Mouse (Mus musculus) intestine, embryonic 14.5 days (tissue): Measurements from ENCODE around the gene Gpr62. TPM values are rescaled to one million over a fixed set of nuclear protein-coding genes. Genes with fewer than 3 reads are reported as not detected.

Source experiments
- ATAC-seq: fragments of 200-750 bp; cut with Nextera tagmentation; replicated peaks from 2 replicates; pipeline ENCODE4 v1.8.0; 2017; ENCODE audit warnings: low read depth, moderate number of reproducible peaks, moderate TSS enrichment, moderate library complexity; ENCODE audit not compliant: low FRiP score, low TSS enrichment
- DNase-seq: peaks from one replicate; pipeline ENCODE4 v3.0.0-alpha.2; 2018; ENCODE audit warnings: low spot score
- H3K27ac ChIP-seq: fragments of 300-500 bp; sonication (generic); 2 replicates; pipeline ENCODE4 v1.5.1; 2014; ENCODE audit warnings: low read depth, mild to moderate bottlenecking, control low read depth
- H3K27me3 ChIP-seq: fragments of 300-500 bp; sonication (generic); replicated peaks from 2 replicates; pipeline ENCODE4 v1.6.1; 2014; ENCODE audit warnings: low read length, control low read depth; ENCODE audit not compliant: control insufficient read depth, insufficient read depth
- H3K36me3 ChIP-seq: fragments of 300-500 bp; sonication (generic); 2 replicates; pipeline ENCODE4 v1.6.1; 2014; ENCODE audit warnings: low read length, control low read depth; ENCODE audit not compliant: control insufficient read depth, insufficient read depth
- H3K4me1 ChIP-seq: fragments of 300-500 bp; sonication (generic); replicated peaks from 2 replicates; pipeline ENCODE4 v1.6.1; 2014; ENCODE audit warnings: low read length, control low read depth, mixed read lengths; ENCODE audit not compliant: control insufficient read depth, insufficient read depth
- H3K4me2 ChIP-seq: fragments of 300-500 bp; sonication (generic); 2 replicates; pipeline ENCODE4 v1.6.1; 2014; ENCODE audit warnings: low read length
- H3K4me3 ChIP-seq: fragments of 300-500 bp; sonication (generic); 2 replicates; pipeline ENCODE4 v1.5.1; 2014; ENCODE audit warnings: low read depth, low read length, control low read depth, mixed read lengths
- H3K9ac ChIP-seq: fragments of 300-500 bp; sonication (generic); 2 replicates; pipeline ENCODE4 v1.6.1; 2014; ENCODE audit warnings: mild to moderate bottlenecking, low read length
- H3K9me3 ChIP-seq: fragments of 300-500 bp; sonication (generic); 2 replicates; pipeline ENCODE4 v1.6.1; 2016; ENCODE audit warnings: low read length, control low read depth; ENCODE audit not compliant: control insufficient read depth
- WGBS: fragments of 180-500 bp; shearing (Covaris S2); extraction: QIAGEN DNeasy Blood & Tissue Kit; methylation state at CpG from one replicate; pipeline ENCODE4 v1.1.7; 2014; 5-methylcytosine and 5-hydroxymethylcytosine counted together
- polyA plus RNA-seq: library from polyadenylated mRNA; unstranded; fragments of >200 nt; fragmentation: Nextera tagmentation; extraction: Ambion mirVana; gene quantifications from 2 replicates; pipeline ENCODE4 v1.2.1, GENCODE M21; 2014

Gene Gpr62
- polyA plus RNA-seq: 0.08 and 0.41 TPM in 2 replicates

DNA sequence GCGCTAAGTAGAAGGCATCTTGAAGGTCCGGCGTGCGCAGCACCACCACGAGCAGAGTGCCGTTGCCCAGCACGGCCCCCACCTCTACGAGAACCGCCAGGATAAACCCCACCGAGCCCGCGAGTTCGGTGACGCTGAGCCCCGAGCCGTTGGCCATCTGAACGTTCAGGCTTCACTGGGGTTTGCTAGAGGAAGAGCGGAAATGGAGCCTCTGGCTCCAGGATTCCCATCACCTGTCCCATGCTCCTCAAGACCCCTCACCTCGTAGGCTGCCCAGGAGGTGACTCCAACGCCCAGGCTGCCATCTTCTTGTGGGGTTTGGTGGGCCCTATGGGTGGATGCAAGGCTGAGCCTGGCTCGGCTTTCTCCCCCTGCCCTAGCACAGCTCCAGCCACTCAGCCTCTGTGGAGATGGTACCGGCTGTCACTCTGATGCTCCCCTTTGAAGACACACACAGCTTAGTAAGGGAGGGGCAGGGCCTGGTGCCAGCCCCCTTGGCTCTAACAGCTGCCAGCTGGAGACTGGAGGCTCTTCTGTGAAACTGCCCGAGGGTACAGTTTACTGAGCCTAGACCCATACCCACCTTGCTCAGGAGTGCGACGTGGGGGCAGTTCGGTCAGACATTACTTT lies at the start of gene Gpr62:
TSS of gene Gpr62 (minus strand) at position 368 of the 630 bp plus-strand sequence.
- WGBS: 35% methylated on average over 26 of the region's 26 CpGs
- peaks cover 3% of the 10 kb centered on the region; the same call in 1 of the 2 replicates for H3K4me1 ChIP-seq
- H3K4me3 ChIP-seq: peak within 1 kb of the TSS; percentile 54
- H3K4me2 ChIP-seq: peak within 1 kb of the TSS; percentile 96
- no peak for ATAC-seq
- no peaks in the 10 kb centered on the region for H3K9me3 ChIP-seq
- no peaks in the 10 kb centered on the region for H3K27me3 ChIP-seq
- H3K9ac ChIP-seq: peak within 1 kb of the TSS; percentile 56
- no peak within 1 kb of the TSS for H3K27ac ChIP-seq
- DNase-seq: no peak
- peaks cover 28% of the 10 kb centered on the region for H3K36me3 ChIP-seq

DNA sequence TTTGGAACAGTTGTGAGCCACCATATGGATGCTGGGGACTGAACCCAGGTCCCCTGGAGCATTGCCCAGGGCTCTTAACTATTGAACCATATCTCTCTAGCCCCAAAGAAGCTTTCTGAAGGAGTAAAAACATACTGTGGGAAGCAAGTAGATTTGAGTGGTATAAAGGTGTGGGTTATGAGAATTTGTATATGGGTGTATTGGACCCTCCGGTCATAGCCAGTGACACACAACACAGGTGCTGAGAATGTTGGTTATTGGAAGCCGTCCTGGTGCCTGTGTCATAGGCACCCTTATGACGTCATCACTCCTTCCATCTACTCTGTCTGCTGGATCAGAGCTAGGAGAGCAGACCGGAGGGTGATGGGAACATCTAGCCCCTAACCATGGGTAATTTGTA lies 48.5 kb upstream of the Gpr62 start, which contains the start of gene Iqcf5:
TSS of gene Iqcf5 (plus strand) at position 301 of the 400 bp plus-strand sequence.
- Histone ChIP-seq H3K4me2 (no peak within 1 kb of the TSS), H3K9ac (no peak within 1 kb of the TSS), H3K36me3 (no peaks in the 10 kb centered on the region), H3K4me1 (no peaks in the 10 kb centered on the region), H3K27ac (no peak within 1 kb of the TSS), H3K9me3 (no peaks in the 10 kb centered on the region), H3K4me3 (no peak within 1 kb of the TSS), H3K27me3 (no peaks in the 10 kb centered on the region)
- 91% methylated on average over 4 of the region's 4 CpGs for WGBS
- DNase-seq (no peak), ATAC-seq (no peak)

DNA sequence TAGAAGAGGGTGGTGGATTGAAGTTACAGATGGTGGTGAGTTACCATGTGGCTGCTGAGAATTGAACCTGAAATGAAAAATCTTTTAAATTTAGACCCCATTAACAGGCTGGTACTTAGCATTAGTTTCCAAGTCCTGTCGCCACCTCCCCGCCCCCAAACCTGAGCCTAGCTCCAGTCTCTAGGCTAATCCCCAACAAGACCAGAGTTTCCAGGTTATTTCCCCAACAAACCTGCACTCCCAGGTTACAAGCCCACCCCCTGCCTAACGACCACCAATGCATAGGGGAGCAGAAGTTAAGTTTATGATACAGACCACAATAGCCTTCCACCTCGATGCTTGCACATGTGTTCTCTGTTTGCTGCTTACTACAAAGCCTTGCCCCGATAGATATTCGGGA lies 47.8 kb upstream of the Gpr62 start:
- ATAC-seq (no peak), DNase-seq (no peak)
- Histone ChIP-seq H3K36me3 (no peaks in the 10 kb centered on the region), H3K4me1 (no peaks in the 10 kb centered on the region), H3K4me2 (no peak overlapping the region), H3K4me3 (no peak overlapping the region), H3K9me3 (no peaks in the 10 kb centered on the region), H3K27ac (no peak overlapping the region), H3K27me3 (no peaks in the 10 kb centered on the region), H3K9ac (no peak overlapping the region)
- WGBS: 80% methylated on average over 6 of the region's 6 CpGs

- DNase-seq (no peak), ATAC-seq (no peak)
- H3K36me3 ChIP-seq: no peaks in the 10 kb centered on the region
- H3K4me2 ChIP-seq: no peak overlapping the region
- H3K27me3 ChIP-seq: no peaks in the 10 kb centered on the region
- no peaks in the 10 kb centered on the region for H3K9me3 ChIP-seq
- no peak overlapping the region for H3K27ac ChIP-seq
- no peaks in the 10 kb centered on the region for H3K4me1 ChIP-seq
- WGBS: 64% methylated on average over 13 of the region's 13 CpGs
- no peak overlapping the region for H3K4me3 ChIP-seq
- H3K9ac ChIP-seq: no peak overlapping the region
These were observed 47.2 kb upstream of the Gpr62 start for GRCm38 (mm10) chr9:106512729-106513450.

DNA sequence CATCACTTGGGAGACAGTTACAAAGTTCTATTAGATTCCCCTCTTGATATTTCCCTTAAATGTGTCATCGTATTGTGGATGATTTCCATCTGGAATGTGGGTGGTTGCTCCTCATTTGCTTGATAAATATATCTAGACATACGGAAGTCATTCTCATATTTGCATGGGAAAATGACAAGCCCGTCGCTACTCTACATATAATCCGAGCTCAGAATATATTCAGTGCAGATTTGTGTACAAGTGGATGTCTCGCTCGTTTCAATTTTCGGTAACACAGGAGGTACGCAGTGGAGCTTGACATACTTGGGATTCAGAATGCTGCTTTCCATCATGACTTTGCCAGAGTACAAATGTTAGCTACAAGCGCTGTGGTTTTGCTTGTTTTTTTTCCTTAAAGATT lies 43.6 kb upstream of the Gpr62 start:
- no peak for ATAC-seq
- DNase-seq: no peak
- H3K4me2 ChIP-seq: no peak overlapping the region
- H3K27me3 ChIP-seq: no peaks in the 10 kb centered on the region
- 93% methylated on average over 10 of the region's 10 CpGs for WGBS
- no peak overlapping the region for H3K4me3 ChIP-seq
- no peaks in the 10 kb centered on the region for H3K36me3 ChIP-seq
- no peak overlapping the region for H3K9ac ChIP-seq
- H3K27ac ChIP-seq: no peak overlapping the region
- no peaks in the 10 kb centered on the region for H3K4me1 ChIP-seq
- H3K9me3 ChIP-seq: no peaks in the 10 kb centered on the region

DNA sequence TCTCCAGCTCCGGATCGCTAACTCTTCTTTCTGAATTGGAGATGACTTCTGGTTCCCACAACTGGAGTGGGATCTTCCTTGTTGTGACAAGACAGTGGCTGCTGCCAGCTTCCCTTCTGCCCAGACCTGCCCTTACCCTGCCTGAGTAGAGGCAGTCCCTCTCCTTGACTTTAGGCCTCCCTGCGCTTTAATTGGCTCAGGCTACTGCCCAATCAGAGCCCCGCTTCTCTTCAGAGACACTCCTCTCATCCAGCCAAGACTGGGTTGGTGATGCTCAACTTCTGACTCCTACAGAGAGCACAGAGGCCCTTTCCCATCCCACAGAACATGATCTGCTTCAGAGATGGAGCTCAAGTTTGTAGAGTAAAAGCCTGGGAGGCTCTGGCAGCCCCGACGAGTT lies 38.5 kb upstream of the Gpr62 start:
- H3K9ac ChIP-seq: no peak overlapping the region
- H3K27me3 ChIP-seq: no peaks in the 10 kb centered on the region
- DNase-seq (no peak), ATAC-seq (no peak)
- H3K27ac ChIP-seq: no peak overlapping the region
- no peak overlapping the region for H3K4me3 ChIP-seq
- H3K36me3 ChIP-seq: no peaks in the 10 kb centered on the region
- H3K9me3 ChIP-seq: no peaks in the 10 kb centered on the region
- H3K4me1 ChIP-seq: no peaks in the 10 kb centered on the region
- 78% methylated on average over 6 of the region's 6 CpGs for WGBS
- no peak overlapping the region for H3K4me2 ChIP-seq

DNA sequence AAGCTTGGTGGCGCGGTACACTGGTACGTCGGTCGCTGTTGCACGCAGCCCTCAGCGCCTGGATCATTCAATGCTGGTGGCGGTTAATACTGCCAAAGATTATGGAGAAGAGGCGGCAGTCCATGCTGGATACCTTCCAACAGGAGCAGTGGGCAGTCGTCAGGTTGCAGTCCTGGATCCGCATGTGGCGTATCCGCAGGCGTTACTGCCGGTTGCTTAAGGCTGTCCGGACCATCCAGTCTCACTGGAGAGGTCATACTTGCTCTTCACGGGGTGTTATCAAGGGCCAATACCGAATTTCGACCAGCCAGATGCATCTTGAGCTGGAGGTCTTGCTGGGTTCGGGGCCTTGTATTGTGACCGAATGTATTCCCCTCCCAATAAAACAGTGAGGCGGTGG lies 36.1 kb upstream of the Gpr62 start:
- H3K4me3 ChIP-seq: no peak overlapping the region
- H3K36me3 ChIP-seq: no peaks in the 10 kb centered on the region
- H3K4me1 ChIP-seq: no peaks in the 10 kb centered on the region
- H3K9me3 ChIP-seq: no peaks in the 10 kb centered on the region
- DNase-seq (no peak), ATAC-seq (no peak)
- H3K27ac ChIP-seq: no peak overlapping the region
- whole genome bisulfite sequencing: 87% methylated on average over 22 of the region's 22 CpGs
- no peak overlapping the region for H3K4me2 ChIP-seq
- no peak overlapping the region for H3K9ac ChIP-seq
- no peaks in the 10 kb centered on the region for H3K27me3 ChIP-seq

DNA sequence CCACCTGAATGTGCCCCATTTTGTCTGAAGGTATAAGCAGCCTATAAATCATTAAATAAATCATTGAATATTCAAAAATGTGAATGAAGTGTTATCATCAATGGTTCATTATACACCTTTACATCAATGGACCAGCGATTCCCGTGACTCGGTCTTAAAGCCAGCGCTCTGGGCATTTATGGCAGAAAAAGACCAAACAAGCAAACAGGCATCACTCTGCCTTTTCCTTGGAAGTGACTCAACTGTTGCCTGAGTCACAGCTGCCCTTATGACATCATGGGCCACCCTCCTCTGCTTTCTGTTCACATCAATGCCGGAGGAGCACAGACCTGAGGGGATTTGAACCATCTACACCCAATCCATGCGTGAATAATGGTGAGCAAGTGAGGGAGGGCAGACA lies 33.9 kb upstream of the Gpr62 start, which contains the start of gene Iqcf1:
TSS of gene Iqcf1 (plus strand) at position 301 of the 400 bp plus-strand sequence.
- Histone ChIP-seq H3K9ac (no peak within 1 kb of the TSS), H3K9me3 (no peaks in the 10 kb centered on the region), H3K4me3 (no peak within 1 kb of the TSS), H3K4me2 (no peak within 1 kb of the TSS), H3K27me3 (no peaks in the 10 kb centered on the region), H3K27ac (no peak within 1 kb of the TSS), H3K4me1 (no peaks in the 10 kb centered on the region), H3K36me3 (no peaks in the 10 kb centered on the region)
- WGBS: 93% methylated on average over 6 of the region's 6 CpGs
- ATAC-seq: no peak
- no peak for DNase-seq
